Mouse (Mus musculus) T-cell, adult 2 months (primary cell): ENCODE measurements at regions not wholly inside any gene's neighbourhood (a gene's known extent, or its start where the extent isn't known, plus 50 kb on each side); places are given as distances from the start of the nearest gene placed in this dataset.

Experiments
- DNase-seq: peaks from one replicate; pipeline ENCODE4 v3.0.0; 2022; ENCODE audit warnings: low spot score

GRCm38 (mm10) chr9:84673327-84673726, 639.2 kb upstream of the Gm11114 start:
- DNase-seq: no peak

- no peak for DNase-seq
Observed at GRCm38 (mm10) chr9:84678416-84678815, 634.2 kb upstream of the Gm11114 start.

DNA sequence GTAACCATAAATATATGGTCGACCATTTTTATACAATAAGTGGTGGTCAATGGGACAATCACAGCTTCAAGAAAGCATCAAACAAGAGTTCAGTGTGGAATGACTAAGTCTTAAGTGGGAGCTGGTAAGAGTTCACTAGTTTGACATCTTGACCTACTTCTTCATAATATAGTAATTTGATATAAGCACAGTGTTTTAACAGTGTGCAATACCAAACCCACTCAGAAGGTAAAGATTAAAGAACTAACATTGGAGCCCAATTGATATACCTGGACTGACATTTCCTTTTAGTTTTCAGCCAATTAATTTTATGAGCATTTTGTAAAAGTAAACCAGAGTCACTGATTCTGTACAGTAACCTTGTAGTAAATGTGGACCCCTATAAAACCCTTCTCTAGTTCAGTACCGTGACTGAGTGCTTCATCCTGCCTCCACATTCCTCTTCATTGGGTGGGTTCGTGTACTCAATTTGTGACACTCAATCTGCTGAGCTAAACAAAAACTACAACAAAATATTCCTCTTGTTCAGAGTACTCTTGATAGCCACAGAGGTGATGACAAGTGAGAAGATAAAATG, 593.9 kb upstream of the Gm11114 start:
- no peak for DNase-seq

GRCm38 (mm10) chr9:84719396-84719795, 593.2 kb upstream of the Gm11114 start:
- no peak for DNase-seq

GRCm38 (mm10) chr9:84720454-84720853, 592.1 kb upstream of the Gm11114 start:
- no peak for DNase-seq

- no peak for DNase-seq
Observed at GRCm38 (mm10) chr9:84739266-84739665, 573.3 kb upstream of the Gm11114 start.

GRCm38 (mm10) chr9:84740336-84740735, 572.2 kb upstream of the Gm11114 start:
- DNase-seq: no peak

DNA sequence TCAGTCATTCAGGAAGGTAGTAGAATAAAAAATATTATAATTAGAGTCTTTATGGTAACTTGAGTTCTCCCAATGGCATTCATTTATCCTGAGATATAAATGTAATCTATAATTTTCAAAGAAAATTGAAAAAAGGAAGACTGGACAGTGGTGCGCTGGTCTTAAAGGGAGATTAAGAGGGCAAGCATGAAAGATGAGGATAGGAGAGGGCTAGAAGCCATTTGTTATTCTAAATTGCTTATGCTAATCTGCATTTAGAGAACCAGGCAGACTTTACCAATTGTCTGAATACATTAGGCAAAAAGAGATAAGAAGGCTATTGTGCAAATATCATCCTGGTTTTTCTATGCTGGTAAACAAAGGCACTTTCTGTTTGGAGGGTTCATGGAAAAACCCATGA, 558.2 kb upstream of the Gm11114 start:
- no peak for DNase-seq

DNA sequence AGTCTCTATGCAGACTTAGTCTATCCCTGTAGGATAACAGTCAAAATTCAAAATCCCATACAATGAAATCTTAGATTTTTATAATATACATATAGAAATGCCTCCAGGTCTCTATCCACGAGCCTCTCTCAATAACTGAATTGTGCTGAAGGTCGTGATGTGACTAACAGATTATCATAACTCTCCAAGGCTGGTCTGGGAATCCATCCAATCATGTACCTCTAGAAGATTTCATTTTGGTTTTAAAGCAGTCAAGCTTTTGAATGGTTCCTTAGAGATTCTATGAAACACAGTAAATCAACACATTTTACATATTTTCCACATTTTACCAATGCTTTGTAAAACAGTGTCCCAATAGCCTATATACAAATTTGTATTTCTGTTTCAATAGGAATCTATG, 557.7 kb upstream of the Gm11114 start:
- no peak for DNase-seq

GRCm38 (mm10) chr9:84774348-84774747, 538.2 kb upstream of the Gm11114 start:
- DNase-seq: no peak

- DNase-seq: peak; percentile 3
Observed at GRCm38 (mm10) chr9:84775190-84775589, 537.4 kb upstream of the Gm11114 start.

DNA sequence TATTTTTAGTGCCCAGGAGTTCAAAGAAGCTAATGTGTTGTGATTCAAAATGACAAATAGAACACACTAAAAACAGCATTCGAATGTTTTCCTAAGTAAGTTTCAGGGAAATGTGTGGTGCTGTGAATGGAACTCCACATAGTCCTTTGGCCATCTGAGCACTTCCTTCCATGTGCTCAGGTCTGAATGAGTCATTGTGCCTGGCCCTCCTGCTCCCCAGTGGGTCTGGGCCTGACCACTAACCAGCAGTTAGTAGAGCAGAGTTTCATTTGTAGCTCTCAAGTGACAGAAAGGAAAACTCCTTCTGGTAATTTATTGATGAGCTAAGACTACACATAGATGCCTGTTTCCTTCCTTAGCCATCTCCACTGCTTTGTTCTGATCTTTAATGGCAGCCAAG, 533.4 kb upstream of the Gm11114 start:
- DNase-seq: no peak

GRCm38 (mm10) chr9:84825768-84826167, 486.8 kb upstream of the Gm11114 start:
- no peak for DNase-seq

GRCm38 (mm10) chr9:84828934-84829333, 483.6 kb upstream of the Gm11114 start:
- no peak for DNase-seq

DNA sequence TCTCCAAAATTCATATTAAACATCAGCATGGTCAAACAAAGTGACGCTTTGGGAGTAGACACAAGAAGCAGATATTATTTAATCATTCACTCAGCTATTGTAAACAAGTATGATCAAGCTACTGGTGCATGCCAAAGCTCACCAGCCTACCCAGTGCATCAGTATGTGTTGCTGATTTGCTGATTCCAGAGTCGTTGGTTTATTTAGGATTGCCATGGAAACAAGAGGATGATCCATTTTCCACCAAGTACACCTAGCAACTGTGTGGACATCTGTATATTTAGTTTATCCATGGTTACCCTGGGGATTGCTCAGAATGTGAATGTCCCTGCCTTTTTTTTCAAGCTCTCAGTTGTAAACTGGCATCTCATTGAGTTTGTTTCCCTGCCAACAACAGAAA, 481.9 kb upstream of the Gm11114 start:
- DNase-seq: no peak

DNA sequence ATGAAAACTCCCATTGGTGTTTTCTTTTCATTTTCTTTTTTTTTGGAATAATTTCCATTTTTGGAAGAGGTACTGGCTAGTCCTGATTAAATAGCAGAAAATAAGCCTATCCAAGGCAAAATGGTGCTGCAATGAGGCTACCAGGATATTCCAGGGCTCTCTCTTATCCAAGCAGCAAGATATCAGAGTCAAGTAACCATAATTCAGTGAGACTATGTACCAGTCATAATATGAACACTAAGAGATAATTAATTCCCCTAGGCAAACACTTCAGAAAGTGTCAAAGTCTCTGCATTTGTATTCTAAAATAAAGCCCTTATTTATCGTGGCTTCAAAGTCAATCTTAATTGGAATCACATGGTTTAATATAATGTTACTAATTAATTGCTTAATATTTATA, 475.1 kb upstream of the Gm11114 start:
- no peak for DNase-seq

DNA sequence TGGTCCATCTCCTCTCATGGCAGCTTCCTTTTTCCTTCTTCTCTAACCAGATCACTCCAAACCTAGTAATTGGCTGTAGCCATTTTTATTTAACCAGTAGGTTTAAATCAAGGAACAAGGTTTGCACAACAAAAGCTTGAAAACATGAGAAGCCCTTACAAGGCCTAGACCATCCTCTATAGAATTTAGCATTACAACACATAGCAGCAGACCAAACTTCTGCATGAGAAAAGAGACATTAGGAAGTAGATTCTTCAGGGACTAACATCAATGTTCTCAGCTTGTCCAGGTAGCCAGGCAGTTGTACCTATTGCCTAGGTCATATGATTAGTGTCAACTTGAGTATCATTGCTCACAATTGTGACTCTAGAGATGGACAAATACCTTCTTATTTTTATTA, 468.6 kb upstream of the Gm11114 start:
- no peak for DNase-seq

DNA sequence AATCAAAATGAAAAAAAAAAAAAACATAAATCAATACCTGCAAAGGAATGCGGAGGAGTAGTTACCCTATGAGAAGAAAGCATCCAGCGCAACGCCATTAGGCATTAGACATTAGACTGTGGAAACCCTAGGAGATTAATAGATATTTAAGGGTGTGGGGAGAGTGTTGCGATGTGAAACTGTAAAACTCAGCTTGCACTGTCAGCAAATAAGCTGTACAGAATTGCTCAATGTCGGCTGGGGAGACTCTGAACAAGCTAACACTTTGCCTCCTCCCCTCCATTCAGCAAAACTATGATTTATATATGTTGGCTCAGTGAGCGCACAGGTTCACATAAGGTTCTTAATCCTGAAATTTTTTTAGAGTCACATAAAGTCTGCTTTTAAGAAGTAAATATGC, 451.0 kb upstream of the Gm11114 start:
- DNase-seq: no peak

DNA sequence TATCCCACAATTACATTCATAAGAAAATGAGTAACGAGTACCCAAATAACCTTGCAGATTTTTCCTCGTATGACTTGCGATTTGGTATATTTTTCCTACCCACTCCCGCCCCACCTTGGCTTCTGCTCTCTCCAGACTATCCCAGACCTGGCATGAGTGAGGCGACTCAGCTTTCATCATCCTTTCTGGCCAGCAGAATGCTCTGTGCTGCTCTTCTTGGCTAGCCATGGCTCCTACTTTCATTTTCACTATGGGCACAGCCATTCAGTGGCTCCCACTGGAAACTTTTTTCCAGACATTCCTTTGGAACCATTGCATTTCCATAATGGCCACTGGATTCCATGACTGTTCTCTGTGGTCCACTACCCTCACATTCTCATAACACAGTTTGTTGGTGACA, 449.1 kb upstream of the Gm11114 start:
- DNase-seq: no peak

- DNase-seq: no peak
Observed at GRCm38 (mm10) chr9:84894148-84894547, 418.4 kb upstream of the Gm11114 start.

- no peak for DNase-seq
Observed at GRCm38 (mm10) chr9:84896073-84896472, 416.5 kb upstream of the Gm11114 start.

GRCm38 (mm10) chr9:84900643-84901042, 411.9 kb upstream of the Gm11114 start:
- DNase-seq: no peak

- DNase-seq: no peak
Observed at GRCm38 (mm10) chr9:84906244-84906643, 406.3 kb upstream of the Gm11114 start.

DNA sequence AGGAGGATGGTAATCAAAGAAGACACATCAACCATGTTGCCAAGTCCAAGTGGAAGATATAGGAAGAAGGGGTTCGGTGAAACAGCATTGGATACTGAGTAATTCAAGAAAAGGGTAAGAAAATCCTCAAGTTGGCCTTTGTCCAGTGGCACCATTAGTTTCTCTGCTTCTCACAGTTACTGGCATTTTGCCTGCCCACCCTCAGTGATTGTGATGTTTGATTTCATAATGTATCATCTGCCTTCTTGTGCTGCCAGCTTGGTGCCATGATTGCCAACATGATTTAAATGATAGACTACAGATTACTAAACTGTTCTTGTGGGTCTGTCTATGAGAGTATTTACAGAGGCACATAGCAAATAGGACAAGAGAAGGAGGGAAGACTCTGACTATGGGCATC, 399.3 kb upstream of the Gm11114 start:
- DNase-seq: no peak

DNA sequence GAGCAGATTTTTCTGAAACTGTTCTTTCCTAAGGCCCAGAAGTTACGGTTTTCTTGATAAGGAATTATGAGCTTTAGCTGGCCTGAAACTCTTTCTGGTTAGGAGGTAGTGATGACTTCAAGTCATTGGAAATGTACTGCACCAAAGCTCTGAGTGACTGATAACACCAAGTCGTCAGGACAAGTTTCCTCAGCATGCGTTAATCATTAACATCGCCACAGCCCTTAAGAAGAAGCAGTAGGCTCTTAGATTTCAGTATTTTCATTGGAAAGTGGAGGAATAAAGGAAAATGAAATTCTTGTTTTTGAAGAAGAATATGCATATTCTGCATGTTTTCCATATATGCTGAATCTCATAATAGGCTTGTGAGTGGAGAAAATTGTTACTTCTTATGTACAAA, 390.3 kb upstream of the Gm11114 start:
- DNase-seq: no peak
